Mouse (Mus musculus) embryo, embryonic 11.5 days (tissue): Measurements from ENCODE around the gene Ttc28.

Experiments used
- DNase-seq: peaks from one replicate; pipeline ENCODE4 v3.0.0-alpha.2; 2012; ENCODE audit warnings: low read depth, low spot score

Ttc28 gene

GRCm38 (mm10) chr5:111164348-111164920 lies 284.8 kb downstream of the Ttc28 start:
- DNase-seq, result no peak

GRCm38 (mm10) chr5:111170383-111170782 lies 290.8 kb downstream of the Ttc28 start:
- no peak for DNase-seq

- DNase-seq, result no peak
Measured at GRCm38 (mm10) chr5:111175410-111175809, 295.8 kb downstream of the Ttc28 start.

GRCm38 (mm10) chr5:111175842-111176241 lies 296.2 kb downstream of the Ttc28 start:
- no peak for DNase-seq

- DNase-seq, result no peak
Measured at GRCm38 (mm10) chr5:111176441-111176840, 296.8 kb downstream of the Ttc28 start.

GRCm38 (mm10) chr5:111178324-111179076 lies 298.9 kb downstream of the Ttc28 start:
- no peak for DNase-seq

GRCm38 (mm10) chr5:111179651-111180050 lies 300.0 kb downstream of the Ttc28 start:
- DNase-seq, result no peak

- DNase-seq, result no peak
Measured at GRCm38 (mm10) chr5:111180091-111181053, 300.8 kb downstream of the Ttc28 start.

DNA sequence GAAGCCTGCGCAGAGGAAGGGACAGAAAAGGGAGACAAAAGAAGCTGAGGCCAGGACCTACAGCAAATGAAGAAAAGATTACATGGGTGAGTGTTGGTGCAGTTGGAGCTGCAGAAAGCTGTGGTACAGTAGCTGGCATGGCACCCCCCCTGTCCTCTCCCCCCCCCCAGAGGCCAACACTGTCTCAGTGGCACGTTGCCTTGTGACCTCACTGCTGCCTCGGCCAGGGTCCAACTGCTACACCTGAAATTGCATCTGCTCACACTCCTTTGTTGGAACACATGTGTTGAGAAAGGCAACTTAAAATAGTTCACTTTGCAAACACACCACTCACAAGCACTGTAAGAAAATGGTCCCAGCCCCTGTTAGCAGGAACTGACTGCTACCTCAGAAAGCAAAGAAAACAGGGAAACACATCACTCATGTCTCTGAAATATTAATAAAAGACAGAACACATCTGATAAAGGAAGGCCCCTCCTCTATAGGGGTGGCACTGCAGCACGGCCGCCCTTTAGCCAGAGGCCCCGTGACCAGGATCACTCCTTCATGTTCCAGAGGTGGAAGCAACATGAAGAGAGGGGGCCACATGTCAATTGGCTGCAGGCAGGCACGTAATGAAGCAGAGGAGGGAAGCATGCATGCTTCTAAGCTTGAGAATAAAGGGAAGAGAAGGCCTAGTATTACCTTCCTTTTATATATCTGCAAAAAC lies 301.8 kb downstream of the Ttc28 start:
- DNase-seq, result no peak

- no peak for DNase-seq
Measured at GRCm38 (mm10) chr5:111186600-111186999, 307.0 kb downstream of the Ttc28 start.

DNA sequence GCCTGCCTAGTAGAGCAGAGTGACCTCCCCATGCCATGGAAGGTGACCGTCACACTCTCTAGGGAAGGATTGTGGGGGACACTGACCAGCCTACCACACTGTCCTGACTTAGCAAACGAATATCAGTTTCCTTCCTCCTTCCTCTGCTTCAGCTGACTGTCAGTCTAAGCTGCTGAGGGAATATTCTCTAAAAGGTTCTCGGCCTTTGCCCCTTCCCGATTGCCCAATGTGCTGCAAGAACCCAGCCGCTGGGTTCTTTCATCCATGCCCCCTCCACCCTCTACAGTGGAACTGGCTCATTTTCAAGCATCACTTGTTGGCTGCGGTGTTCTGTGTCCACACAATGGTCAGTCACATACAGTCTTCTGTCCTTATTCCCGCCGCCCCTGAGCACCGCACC lies 312.4 kb downstream of the Ttc28 start:
- DNase-seq, result no peak

DNA sequence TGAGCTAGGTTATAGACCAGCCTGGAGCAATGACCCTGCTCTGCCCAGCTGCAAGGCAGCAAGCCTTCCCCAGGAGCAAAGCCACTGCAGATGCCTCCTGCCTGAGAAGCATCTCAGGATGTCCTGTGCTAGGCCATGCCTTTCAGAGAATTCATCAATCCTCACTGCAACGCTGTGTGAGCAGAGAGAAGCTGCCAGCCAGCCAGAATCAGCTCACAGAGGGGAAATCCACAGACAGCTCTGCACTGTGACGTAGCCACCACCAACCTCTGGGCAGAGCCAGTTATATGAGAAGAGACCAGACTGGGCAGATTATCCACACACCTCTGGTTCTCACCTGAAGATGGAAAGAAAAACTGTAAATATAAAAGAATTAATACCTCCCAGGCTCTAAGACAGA lies 315.2 kb downstream of the Ttc28 start:
- DNase-seq, result no peak

DNA sequence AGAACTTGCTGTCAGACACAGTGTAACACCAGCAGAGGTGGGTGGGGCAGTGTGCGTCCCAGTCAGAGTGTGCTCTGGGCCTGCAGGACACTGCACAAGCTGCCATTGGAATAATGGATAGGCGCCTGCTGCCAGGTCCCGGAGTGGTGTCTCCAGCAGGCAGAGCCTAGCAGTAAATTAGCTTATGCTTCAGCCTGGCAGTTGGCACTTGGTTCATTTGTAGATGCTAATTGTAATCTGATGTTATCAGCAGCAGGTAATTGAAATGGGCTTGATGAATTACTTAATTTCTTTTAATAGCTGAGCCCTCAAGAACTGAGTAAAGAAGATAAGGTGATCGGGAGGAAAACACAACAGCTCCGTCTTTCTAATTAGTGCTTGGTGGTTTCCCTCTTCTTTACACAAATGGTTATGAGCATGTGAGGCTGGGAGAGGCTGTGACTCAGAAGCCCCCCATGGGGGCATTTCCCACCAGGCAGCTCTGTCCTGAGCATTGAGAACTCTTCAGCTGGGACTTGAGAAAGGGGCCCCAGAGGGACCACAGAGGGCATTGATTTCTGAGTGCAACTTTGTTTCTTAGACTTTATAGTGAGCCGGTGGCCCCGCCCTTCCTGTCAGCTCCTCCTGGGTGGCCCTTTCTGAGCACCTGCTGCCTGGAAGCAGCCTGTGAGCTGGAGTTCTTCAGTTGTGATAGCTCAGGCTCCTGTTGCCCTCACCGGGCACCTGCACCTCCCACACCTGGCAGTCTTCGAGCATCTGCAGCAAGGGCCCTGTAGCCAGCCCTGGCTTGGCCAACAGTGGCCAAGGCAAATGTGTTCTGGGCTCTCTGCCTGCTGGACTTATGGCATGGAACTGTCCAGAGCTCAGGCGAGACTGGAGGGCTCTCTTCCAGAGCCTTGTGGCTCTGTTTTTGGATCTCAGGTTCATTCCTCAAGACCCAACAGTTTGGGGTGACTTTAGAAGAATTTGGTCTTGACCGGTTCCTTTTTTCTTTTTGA lies 316.2 kb downstream of the Ttc28 start:
- DNase-seq, result no peak

GRCm38 (mm10) chr5:111197727-111198126 lies 318.1 kb downstream of the Ttc28 start:
- DNase-seq, result no peak

DNA sequence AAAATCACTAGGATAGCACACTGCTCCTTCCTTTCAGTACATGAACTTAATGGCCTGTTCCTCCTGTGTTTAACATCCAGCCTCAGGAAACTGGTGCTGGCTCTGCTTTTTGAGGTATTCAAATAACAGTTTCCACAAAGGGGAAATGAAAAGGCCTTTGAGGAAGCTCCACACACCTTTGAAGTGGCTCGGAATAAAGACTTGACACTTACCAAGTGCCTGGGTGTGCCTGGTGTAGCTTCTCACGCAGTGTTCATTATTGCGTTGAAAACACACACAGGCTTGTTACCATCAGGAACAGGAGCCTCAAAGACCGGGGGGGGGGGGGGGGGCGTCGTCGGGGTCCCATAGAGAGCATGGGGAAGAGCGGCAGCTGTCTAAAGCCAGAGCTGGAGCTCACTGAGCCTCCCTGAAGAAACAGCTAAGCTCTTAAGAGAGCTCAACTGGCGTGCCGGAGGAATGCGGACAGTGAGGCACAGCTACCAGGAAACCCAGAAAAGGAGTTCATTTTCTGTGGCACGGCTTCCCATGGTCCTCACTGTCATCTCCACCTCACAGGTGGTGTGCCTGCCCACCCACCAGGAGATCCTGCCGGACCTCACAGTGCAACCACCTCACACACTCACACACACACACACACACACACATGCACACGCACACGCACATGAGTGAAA lies 320.7 kb downstream of the Ttc28 start:
- DNase-seq, result no peak

DNA sequence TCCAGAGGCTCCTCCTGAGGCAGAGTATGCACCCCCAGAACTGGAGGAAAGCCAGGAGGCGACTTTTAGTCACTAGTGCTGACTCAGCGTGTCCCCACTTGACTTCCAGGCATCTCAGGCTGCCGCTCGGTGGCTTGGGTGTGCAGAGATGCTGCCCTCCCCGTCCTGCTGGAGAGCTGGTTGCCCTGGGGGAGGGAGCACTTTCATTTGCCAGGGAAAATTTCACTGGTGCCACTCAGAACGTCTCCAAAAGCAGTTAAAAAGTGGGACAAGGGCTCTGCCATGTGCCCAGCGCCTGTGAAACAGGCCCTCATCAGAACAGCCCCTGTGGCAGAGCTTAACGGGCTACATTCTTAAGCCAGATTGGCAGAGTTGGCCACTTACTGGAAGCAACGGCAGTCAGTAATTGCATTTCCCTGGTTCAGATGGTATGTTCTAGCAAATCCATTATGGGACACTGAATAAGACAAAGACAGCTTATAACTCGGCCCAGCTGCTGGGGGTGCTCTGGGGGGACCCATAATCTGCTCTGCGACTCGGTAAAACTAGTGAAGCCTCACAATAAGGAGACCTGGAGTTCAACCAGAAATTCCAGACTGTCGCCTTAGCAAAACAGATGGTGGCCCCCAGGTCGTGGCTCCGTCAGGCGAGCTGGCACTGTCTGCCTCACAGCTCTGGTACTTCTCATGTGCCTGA lies 321.5 kb downstream of the Ttc28 start:
- DNase-seq, result no peak

DNA sequence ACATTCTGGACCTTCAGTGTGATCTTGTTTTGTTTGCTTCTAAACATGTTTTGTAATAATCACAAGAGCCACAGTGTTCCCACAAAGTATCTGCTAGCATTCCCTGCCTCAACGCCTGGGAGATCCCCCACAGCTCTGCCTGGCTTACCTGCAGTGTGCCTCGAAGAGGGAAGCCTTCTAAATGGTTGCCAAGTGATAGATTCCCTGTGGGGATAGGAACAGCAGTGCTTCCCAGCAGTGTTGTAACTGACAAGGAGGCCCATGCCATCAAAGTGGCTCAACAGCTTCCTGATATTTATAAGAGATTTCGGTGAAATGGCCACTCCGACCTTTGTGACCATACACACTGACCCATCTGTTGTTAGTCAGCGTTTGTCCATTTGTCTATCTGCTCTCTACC lies 324.6 kb downstream of the Ttc28 start:
- DNase-seq, result no peak

DNA sequence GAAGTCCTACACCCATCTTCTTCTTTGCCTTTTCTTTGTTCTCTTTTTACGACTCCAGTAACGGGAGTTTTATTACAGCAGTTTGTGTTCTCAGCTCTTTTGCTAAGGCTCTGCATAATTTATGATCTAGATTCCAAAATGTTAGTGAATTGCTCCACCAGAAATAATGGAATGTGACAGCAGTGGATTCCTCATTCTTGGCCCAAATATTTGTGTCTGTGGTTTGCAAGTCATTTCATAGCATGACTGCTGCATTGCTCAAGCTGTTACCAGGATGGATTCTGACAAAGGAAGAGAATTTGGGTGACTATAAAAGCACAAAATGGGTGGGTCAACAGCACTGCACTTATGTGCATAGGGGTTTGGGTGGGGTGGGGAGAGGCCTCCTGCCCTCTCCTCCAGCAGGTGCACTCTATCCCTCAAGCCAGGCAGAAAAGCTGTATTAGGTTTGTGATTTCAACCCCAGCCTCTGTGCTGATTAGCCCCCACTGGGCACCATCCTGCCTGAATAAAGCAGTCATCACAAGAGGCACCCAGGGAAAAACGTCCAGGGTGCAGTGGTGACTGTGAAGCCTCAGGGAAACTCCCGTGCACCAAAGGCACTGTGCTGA lies 325.5 kb downstream of the Ttc28 start:
- no peak for DNase-seq

DNA sequence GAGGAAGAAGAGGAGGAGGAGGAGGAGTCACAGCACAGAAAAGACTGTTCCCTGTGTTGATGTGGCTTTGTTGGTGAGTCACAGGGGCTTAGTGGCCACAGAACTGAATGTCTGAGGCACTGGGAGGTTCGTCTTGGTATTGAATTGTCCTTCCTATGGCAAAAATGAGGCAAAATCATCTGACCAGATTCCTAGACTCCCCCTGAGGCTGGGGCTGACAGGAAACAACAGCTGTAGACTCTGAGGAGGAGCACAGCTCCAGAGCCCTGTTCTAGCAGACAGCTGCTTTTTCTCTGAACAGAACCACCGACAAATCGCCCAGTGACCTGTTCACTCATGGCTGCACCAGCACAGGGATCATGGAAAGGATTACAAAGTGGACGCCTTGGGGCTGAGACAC lies 326.2 kb downstream of the Ttc28 start:
- no peak for DNase-seq
